Mouse (Mus musculus): ENCODE measurements around the gene Crkl. TPM values are rescaled to one million over a fixed set of nuclear protein-coding genes. Genes with fewer than 3 reads are reported as not detected.
A peak's percentile ranks its signal among the peaks of the same experiment; 100 is the strongest.

Gene Crkl
- 59.8 and 68.0 TPM in 2 replicates for polyA plus RNA-seq (2015; fragmentation: Nextera tagmentation; extraction: Ambion mirVana)

GRCm38 (mm10) chr16:17451541-17452372, at the start of gene Crkl:
Crkl (plus strand) TSS chr16:17451987.
- DNase-seq (ENCODE audit: low spot score): peak; percentile 98

- DNase-seq (ENCODE audit: low spot score): peak; percentile 62
Measured at GRCm38 (mm10) chr16:17402855-17403254, 48.9 kb upstream of the Crkl start.

- DNase-seq (ENCODE audit: low spot score): no peak
Measured at GRCm38 (mm10) chr16:17405271-17405696, 46.5 kb upstream of the Crkl start.

GRCm38 (mm10) chr16:17405736-17406443, 45.9 kb upstream of the Crkl start, which contains the start of the genes Snap29 and Pi4ka:
Snap29 (plus strand) TSS chr16:17405986.
Pi4ka (minus strand) TSS chr16:17406314.
- peak; percentile 99 for DNase-seq (ENCODE audit: low spot score)

GRCm38 (mm10) chr16:17406512-17407231, 45.1 kb upstream of the Crkl start:
- DNase-seq (ENCODE audit: low spot score): peak; percentile 33

DNA sequence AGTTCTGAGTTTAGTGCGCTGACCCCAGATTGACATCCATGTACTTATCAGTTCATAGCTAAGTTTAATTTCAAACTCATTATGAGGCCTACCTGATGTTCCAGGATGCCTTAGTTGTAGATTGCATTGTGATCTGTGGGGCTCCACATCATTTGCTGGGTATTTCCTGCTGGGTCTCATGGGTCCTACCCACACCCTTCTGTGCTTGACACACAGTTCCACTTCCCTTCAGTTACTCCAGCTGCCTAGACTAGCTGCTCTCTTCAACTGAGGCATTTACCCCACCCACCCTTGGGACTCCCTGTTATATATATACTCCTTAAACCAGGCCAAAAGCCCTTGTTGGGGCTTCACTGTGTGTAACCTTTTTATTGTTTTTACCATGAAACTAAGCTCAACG, 42.7 kb upstream of the Crkl start:
- DNase-seq (ENCODE audit: low spot score): no peak

GRCm38 (mm10) chr16:17410209-17410608, 41.6 kb upstream of the Crkl start:
- no peak for DNase-seq (ENCODE audit: low spot score)

GRCm38 (mm10) chr16:17423021-17423420, 28.8 kb upstream of the Crkl start:
- no peak for DNase-seq (ENCODE audit: low spot score)

DNA sequence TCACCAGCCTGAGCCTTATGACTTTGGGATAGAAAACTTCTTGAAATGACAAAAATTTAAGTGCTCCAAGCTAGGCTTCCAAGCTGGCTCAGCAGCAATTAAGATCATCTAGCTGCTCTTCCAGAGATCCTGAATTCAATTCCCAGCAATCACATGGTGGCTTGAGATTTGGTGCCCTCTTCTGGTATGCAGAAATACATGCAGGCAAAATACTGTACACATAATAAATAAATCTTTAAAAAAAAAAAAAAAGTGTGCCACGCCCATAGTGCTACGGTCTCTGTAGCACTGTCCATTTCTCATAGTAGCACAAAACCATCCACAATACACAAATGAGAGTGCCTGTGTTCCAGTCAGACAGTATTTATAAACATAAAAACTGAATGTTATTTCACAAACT, 19.2 kb upstream of the Crkl start:
- no peak for DNase-seq (ENCODE audit: low spot score)

GRCm38 (mm10) chr16:17452373-17452715, 557 bp downstream of the Crkl start:
- DNase-seq (ENCODE audit: low spot score): peak; percentile 56

DNA sequence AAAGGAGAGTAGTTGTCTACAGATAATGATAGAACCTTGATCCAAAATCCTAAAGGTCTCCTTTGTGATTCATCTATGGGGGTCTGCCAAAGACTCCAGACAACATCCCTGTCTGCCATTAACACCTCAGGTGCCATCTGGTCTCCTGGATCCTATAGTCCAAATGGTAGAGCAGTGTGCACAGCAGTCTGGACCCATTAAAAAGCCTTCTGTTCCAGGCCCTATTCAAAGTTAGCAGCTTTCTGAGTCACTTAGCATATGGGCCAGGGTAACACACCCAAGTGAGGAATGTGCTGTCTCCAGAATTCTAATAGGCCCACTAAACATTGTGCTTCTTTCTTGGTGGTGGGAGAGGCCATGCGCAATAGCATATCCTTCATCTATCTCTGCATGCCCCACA, 5.1 kb downstream of the Crkl start:
- DNase-seq (ENCODE audit: low spot score): no peak

- peak; percentile 63 for DNase-seq (ENCODE audit: low spot score)
Measured at GRCm38 (mm10) chr16:17460254-17460653, 8.5 kb downstream of the Crkl start.

- DNase-seq (ENCODE audit: low spot score): no peak
Measured at GRCm38 (mm10) chr16:17461596-17461995, 9.8 kb downstream of the Crkl start.

DNA sequence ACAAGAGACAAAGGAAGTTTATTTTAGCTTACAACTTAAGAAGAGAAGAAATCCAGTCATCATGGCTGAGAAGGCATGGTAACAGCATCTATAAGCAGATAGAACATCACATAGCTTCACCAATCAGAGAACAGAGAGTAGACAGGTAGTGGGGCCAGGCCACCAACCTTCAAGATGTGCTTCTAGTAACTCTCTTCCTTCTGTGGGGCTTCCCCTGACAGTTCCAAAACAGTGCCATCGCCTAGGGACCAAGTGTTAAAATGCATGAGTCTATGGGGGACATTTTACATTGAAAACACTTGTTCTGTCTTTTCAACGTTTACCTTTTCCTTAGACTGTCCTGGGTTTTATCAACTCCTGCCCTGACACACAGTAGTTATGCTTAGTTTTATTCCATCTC, 11.4 kb downstream of the Crkl start:
- no peak for DNase-seq (ENCODE audit: low spot score)

- DNase-seq (ENCODE audit: low spot score): no peak
Measured at GRCm38 (mm10) chr16:17466875-17467663, 15.3 kb downstream of the Crkl start.

DNA sequence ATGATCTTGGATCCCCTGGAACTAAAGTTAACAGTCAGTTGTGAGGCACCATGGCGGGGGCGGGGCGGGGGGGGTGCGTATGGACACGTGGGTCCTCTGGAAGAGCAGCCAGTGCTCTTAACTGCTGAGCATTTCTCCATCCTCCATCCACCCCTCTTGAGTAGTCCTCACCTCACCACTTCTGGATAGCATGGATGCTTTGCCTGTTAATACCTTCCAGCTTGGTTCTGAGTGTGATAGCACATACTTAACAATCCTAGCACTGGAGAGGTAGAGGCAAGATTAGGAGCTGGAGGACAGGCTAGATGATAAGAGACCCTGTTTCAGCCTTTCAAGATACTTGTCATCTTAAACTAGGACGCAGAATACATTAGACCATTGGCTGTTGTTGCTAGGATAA, 20.7 kb downstream of the Crkl start:
- DNase-seq (ENCODE audit: low spot score): no peak

DNA sequence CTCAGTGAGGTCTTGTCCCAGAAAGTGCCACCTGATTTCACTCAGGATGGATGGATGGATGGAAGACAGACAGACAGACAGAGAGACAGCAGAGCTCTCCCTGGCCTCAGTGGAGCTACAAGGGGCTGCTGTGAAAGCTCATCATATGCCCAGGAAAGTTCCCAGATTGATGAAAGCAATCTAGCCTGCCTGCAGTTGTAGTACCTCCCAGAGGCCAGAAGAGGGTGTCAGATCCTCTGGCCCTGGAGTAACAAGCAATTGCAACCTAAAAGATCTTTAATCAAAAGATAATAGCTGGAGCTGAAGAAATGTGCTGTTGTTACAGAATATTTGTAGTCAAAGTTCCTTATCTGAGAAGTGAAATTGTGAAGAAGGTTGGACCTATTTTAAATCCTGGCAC, 22.3 kb downstream of the Crkl start:
- DNase-seq (ENCODE audit: low spot score): peak; percentile 48

DNA sequence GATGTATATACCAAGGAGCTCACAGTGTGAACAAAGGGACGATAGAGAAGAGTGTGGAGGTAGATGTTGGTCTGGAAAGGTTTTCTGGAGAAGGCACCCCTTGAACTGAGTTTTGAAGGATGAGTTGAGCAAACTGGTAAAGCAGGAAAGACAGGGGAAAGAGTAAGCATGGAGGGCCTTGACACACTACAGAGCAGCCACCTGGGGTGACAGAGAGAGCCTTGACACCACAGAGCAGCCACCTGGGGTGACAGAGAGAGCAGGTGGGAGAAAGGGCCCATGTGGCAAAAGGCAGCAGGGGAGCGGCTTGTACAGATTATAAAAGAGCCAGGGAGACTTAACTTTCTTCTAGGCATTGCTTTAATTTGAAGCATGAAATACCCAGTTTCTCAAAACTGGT, 23.0 kb downstream of the Crkl start:
- peak; percentile 55 for DNase-seq (ENCODE audit: low spot score)

DNA sequence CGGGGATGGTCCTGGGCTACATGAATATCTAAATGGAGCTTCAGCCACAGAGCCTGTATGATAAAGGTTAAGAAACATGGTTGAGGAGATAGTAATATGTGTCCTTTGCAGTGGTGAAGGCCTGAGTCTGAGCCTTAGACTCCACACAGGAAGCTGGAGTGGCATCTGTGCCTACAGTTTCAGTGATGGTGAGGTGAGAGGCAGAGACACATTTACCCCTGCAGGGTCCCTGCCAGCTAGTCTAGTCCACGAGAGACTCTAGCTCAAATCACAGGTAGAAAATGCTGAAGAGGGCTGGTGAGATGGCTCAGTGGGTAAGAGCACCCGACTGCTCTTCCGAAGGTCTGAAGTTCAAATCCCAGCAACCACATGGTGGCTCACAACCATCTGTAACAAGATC, 23.5 kb downstream of the Crkl start:
- DNase-seq (ENCODE audit: low spot score): no peak

GRCm38 (mm10) chr16:17478331-17478943, 26.6 kb downstream of the Crkl start:
- DNase-seq (ENCODE audit: low spot score): no peak

- DNase-seq (ENCODE audit: low spot score): no peak
Measured at GRCm38 (mm10) chr16:17481465-17481864, 29.7 kb downstream of the Crkl start.
